Mouse (Mus musculus): ENCODE results near the gene Otulinl.

GRCm38 (mm10) chr15:27688041-27688651 is 6.8 kb upstream of the Otulinl start:
- no peak for TF ChIP-seq ZC3H11A (IDR thresholded peaks at IDR 0.05; ENCODE audit: borderline replicate concordance, low read depth, low read length)
- no peak for TF ChIP-seq HCFC1 (IDR thresholded peaks at IDR 0.05; ENCODE audit: borderline replicate concordance, insufficient read depth, low read length)
